Mouse (Mus musculus) heart, embryonic 13.5 days (tissue): ENCODE measurements around the gene Slx1b. TPM values are rescaled to one million over a fixed set of nuclear protein-coding genes. Genes with fewer than 3 reads are reported as not detected.
"Not testable (repeated sequence)": the region's sequence is repeated elsewhere in the genome, so short reads cannot be mapped to it uniquely, and the experiment has no call there.

ENCODE experiments used
- ATAC-seq: fragments of 200-750 bp; cut with Nextera tagmentation; 2 replicates; pipeline ENCODE4 v1.8.0; 2017; ENCODE audit warnings: moderate TSS enrichment; ENCODE audit not compliant: insufficient number of reproducible peaks, low FRiP score, low TSS enrichment; ENCODE audit errors: extremely low read depth
- H3K27ac ChIP-seq: fragments of 300-500 bp; sonication (generic); replicated peaks from 2 replicates; pipeline ENCODE4 v1.5.1; 2015; ENCODE audit warnings: moderate library complexity, mild to moderate bottlenecking, inconsistent platforms
- H3K27me3 ChIP-seq: fragments of 300-500 bp; sonication (generic); replicated peaks from 2 replicates; pipeline ENCODE4 v1.6.1; 2015; ENCODE audit warnings: mild to moderate bottlenecking, inconsistent platforms
- H3K36me3 ChIP-seq: fragments of 300-500 bp; sonication (generic); 2 replicates; pipeline ENCODE4 v1.6.1; 2015; ENCODE audit warnings: mild to moderate bottlenecking, inconsistent platforms
- H3K4me1 ChIP-seq: fragments of 300-500 bp; sonication (generic); 2 replicates; pipeline ENCODE4 v1.6.1; 2015; ENCODE audit warnings: inconsistent platforms
- H3K4me2 ChIP-seq: fragments of 300-500 bp; sonication (generic); 2 replicates; pipeline ENCODE4 v1.6.1; 2015; ENCODE audit warnings: inconsistent platforms, mild to moderate bottlenecking, moderate library complexity
- H3K4me3 ChIP-seq: fragments of 300-500 bp; sonication (generic); 2 replicates; pipeline ENCODE4 v1.5.1; 2015; ENCODE audit warnings: moderate library complexity, mild to moderate bottlenecking, inconsistent platforms
- H3K9ac ChIP-seq: fragments of 300-500 bp; sonication (generic); 2 replicates; pipeline ENCODE4 v1.6.1; 2015; ENCODE audit warnings: inconsistent platforms, mild to moderate bottlenecking, moderate library complexity
- H3K9me3 ChIP-seq: fragments of 300-500 bp; sonication (generic); 2 replicates; pipeline ENCODE4 v1.6.1; 2016; ENCODE audit warnings: inconsistent platforms
- WGBS: fragments of 180-500 bp; shearing (Covaris S2); methylation state at CpG from one replicate; pipeline ENCODE4 v1.1.7; 2015; ENCODE audit warnings: mixed read lengths; 5-methylcytosine and 5-hydroxymethylcytosine counted together
- polyA plus RNA-seq: library from polyadenylated mRNA; unstranded; fragments of >200 nt; fragmentation: Nextera tagmentation; extraction: Ambion mirVana; gene quantifications from 2 replicates; pipeline ENCODE4 v1.2.1, GENCODE M21; 2015

Slx1b gene
- polyA plus RNA-seq, 1 experiment from 2014 or later, result 7.1 TPM

- ATAC-seq, result no peak
- H3K36me3 ChIP-seq, result peaks cover 36% of the 10 kb centered on the region
- H3K4me2 ChIP-seq, result no peak overlapping the region; the same call in 1 of the 2 replicates
- WGBS, result 36% methylated on average over 3 of the region's 3 CpGs
- H3K9ac ChIP-seq, result no peak overlapping the region
- H3K27me3 ChIP-seq, result no peaks in the 10 kb centered on the region
- H3K27ac ChIP-seq, result no peak overlapping the region
- no peak overlapping the region for H3K4me3 ChIP-seq
- H3K4me1 ChIP-seq, result peaks cover 27% of the 10 kb centered on the region
- H3K9me3 ChIP-seq, result no peaks in the 10 kb centered on the region
Observed at GRCm38 (mm10) chr7:126693256-126693655, 2.3 kb downstream of the Slx1b start.

GRCm38 (mm10) chr7:126692426-126692825 is 3.2 kb downstream of the Slx1b start:
- 89% methylated on average over 26 of the region's 26 CpGs for WGBS
- Histone ChIP-seq H3K27ac (no peak overlapping the region), H3K9me3 (no peaks in the 10 kb centered on the region), H3K4me3 (no peak overlapping the region), H3K4me1 (peaks cover 31% of the 10 kb centered on the region), H3K27me3 (no peaks in the 10 kb centered on the region), H3K9ac (no peak overlapping the region), H3K36me3 (peaks cover 36% of the 10 kb centered on the region), H3K4me2 (no peak overlapping the region)
- ATAC-seq, result no peak

DNA sequence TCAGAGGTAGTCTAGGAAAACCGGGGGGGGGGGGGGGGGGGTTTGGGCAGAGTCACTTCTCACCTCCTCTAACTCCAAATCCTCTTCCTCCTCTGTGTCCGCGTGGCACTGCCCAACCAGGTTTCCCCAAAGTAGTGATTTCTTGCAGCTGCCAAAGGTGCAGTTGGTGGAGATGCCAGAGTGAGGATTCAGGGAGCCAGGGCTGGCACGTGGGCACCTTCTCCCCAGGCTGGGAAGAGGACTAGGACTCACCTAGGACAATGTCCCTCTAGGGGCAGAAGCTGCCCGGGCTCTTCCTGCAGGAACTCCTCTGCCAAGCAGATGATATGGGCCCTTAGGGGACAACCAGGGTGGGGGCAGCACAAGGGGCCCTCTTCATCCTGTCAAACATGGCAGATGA is 3.9 kb downstream of the Slx1b start:
- peaks cover 31% of the 10 kb centered on the region for H3K4me1 ChIP-seq
- 90% methylated on average over 4 of the region's 5 CpGs for WGBS
- no peak for ATAC-seq
- H3K4me2 ChIP-seq, result no peak overlapping the region
- H3K9me3 ChIP-seq, result no peaks in the 10 kb centered on the region
- no peaks in the 10 kb centered on the region for H3K27me3 ChIP-seq
- H3K9ac ChIP-seq, result no peak overlapping the region
- H3K36me3 ChIP-seq, result peaks cover 30% of the 10 kb centered on the region
- no peak overlapping the region for H3K27ac ChIP-seq
- H3K4me3 ChIP-seq, result no peak overlapping the region

DNA sequence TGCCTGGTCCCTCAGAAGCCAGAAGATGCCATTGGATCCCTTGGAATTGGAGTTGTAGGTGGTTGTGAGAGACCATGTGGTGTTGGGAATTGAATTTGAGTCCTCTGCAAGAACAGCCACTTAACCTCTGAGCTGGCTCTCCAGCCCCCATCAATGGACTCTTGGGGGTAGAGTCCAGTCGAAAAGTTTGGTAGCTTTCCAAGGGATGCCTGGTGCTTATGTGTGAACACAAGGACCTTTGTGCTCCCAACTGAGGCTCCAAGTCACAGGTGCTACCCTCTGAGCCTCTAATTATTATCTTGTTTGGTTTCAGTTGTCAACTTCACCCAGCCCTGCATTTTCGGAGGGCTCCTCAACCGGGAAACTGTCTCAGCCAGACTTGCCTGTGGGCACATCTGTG is 4.8 kb downstream of the Slx1b start:
- Histone ChIP-seq H3K36me3 (peaks cover 30% of the 10 kb centered on the region), H3K9ac (no peak overlapping the region), H3K27me3 (no peaks in the 10 kb centered on the region), H3K4me2 (no peak overlapping the region), H3K9me3 (no peaks in the 10 kb centered on the region), H3K4me1 (peaks cover 32% of the 10 kb centered on the region), H3K27ac (no peak overlapping the region), H3K4me3 (no peak overlapping the region)
- ATAC-seq, result no peak
- WGBS, result 86% methylated on average over 3 of the region's 3 CpGs

- no peak for ATAC-seq
- Histone ChIP-seq H3K9ac (no peak overlapping the region), H3K27ac (no peak overlapping the region), H3K4me3 (no peak overlapping the region), H3K36me3 (peaks cover 30% of the 10 kb centered on the region), H3K27me3 (no peaks in the 10 kb centered on the region), H3K9me3 (no peaks in the 10 kb centered on the region), H3K4me2 (no peak overlapping the region), H3K4me1 (peaks cover 23% of the 10 kb centered on the region)
- 67% methylated on average over 3 of the region's 3 CpGs for WGBS
Observed at GRCm38 (mm10) chr7:126689021-126689420, 6.6 kb downstream of the Slx1b start.

GRCm38 (mm10) chr7:126688156-126688555 is 7.4 kb downstream of the Slx1b start:
- H3K9me3 ChIP-seq, H3K9ac ChIP-seq, ATAC-seq, H3K4me3 ChIP-seq, H3K4me2 ChIP-seq, H3K27me3 ChIP-seq, H3K27ac ChIP-seq: not testable (repeated sequence)
- 68% methylated on average over 4 of the region's 4 CpGs for WGBS
- Histone ChIP-seq H3K4me1 (peaks cover 17% of the 10 kb centered on the region), H3K36me3 (peaks cover 30% of the 10 kb centered on the region)

DNA sequence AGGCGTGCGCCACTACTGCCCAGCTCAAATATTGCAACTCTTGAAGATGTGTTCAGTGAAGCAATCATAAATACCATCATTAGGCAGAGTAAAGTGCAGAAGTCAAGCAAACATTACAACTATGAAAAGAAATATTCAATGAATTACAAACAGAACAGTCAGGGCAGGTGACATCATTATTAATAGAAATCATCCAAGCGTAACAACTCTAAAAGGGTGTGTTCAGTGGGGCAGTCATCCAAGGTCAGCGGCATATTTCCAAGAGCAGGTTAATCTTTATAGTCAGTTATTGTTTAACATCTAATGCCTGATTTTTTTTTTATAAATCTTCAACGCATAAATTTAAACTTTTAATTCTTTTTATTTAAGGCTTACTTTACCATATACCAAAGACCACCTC is 14.4 kb downstream of the Slx1b start:
- 93% methylated on average over 5 of the region's 5 CpGs for WGBS
- Histone ChIP-seq H3K9ac (no peak overlapping the region), H3K4me3 (no peak overlapping the region)

DNA sequence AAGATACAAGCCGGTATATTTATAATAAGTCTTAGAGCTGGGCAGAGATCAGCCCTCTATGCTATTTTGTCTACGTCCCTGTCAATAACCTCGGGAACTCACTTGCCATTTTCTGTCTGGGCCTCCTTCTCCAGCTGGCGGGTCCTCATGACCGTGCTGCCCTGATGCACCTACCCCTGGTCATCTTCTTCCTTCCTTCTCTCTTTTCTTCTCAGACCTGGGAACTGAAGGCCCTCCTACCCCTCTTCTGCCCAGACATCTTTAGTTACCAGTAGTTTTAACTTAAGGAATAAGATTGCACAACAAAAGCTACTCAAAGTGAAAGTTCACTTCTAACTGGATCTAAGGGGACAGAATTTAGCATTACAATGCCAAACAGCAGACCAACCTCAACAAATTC is 15.9 kb downstream of the Slx1b start:
- no peaks in the 10 kb centered on the region for H3K27me3 ChIP-seq
- no peak for ATAC-seq
- peaks cover 21% of the 10 kb centered on the region for H3K4me1 ChIP-seq
- WGBS, result 84% methylated on average over 5 of the region's 5 CpGs
- H3K4me2 ChIP-seq, result no peak overlapping the region
- no peak overlapping the region for H3K9ac ChIP-seq
- H3K27ac ChIP-seq, result no peak overlapping the region
- H3K9me3 ChIP-seq, result no peaks in the 10 kb centered on the region
- no peak overlapping the region for H3K4me3 ChIP-seq
- H3K36me3 ChIP-seq, result peaks cover 15% of the 10 kb centered on the region

More for the DNA sequence above, 14.4 kb downstream of the Slx1b start:
- no peak for ATAC-seq
- Histone ChIP-seq H3K4me1 (peaks cover 9% of the 10 kb centered on the region), H3K27ac (no peak overlapping the region), H3K4me2 (no peak overlapping the region), H3K27me3 (no peaks in the 10 kb centered on the region), H3K9me3 (no peaks in the 10 kb centered on the region), H3K36me3 (peaks cover 7% of the 10 kb centered on the region; the same call in 1 of the 2 replicates)

- peaks cover 21% of the 10 kb centered on the region for H3K4me1 ChIP-seq
- H3K9me3 ChIP-seq, result no peaks in the 10 kb centered on the region
- 82% methylated on average over 8 of the region's 8 CpGs for WGBS
- H3K4me2 ChIP-seq, result no peak overlapping the region
- no peak overlapping the region for H3K27ac ChIP-seq
- no peaks in the 10 kb centered on the region for H3K27me3 ChIP-seq
- H3K4me3 ChIP-seq, result no peak overlapping the region
- peaks cover 23% of the 10 kb centered on the region for H3K36me3 ChIP-seq
- no peak overlapping the region for H3K9ac ChIP-seq
- ATAC-seq, result no peak
Observed at GRCm38 (mm10) chr7:126678545-126679341, 16.8 kb downstream of the Slx1b start.

DNA sequence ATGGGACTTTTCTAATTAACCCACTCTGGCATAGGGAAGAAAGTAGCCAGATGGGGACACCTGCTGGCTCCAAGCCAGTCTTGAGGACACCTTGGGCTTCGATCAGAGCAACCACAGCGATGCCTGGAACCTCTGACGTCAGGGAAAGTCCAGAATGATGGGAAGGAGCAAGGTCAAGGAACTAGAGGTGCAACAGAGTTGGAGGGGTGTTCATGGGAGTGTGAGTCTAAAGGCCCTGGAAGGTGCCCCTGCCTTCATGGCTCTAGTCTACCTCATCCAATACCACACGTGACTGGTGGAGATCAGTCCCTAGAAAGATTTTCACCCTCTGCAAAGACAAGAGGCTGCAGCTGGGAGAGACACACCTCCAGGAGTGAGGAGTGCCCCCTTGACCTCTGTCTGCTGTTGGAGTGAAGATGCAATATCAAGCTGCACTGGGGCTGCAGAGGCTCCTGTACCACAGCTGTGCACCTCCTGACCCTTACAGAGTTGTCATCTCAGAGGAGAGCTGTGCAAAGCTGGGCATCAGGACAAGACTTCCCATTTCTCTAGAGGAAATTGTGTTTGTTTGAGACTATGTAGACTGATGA is 18.9 kb downstream of the Slx1b start:
- no peak overlapping the region for H3K9ac ChIP-seq
- H3K4me3 ChIP-seq, result no peak overlapping the region
- ATAC-seq, result no peak
- H3K36me3 ChIP-seq, result peaks cover 41% of the 10 kb centered on the region
- no peaks in the 10 kb centered on the region for H3K27me3 ChIP-seq
- peaks cover 21% of the 10 kb centered on the region for H3K4me1 ChIP-seq
- WGBS, result 63% methylated on average over 4 of the region's 4 CpGs
- H3K4me2 ChIP-seq, result no peak overlapping the region
- H3K27ac ChIP-seq, result peak overlapping the region; percentile 73; the same call in 1 of the 2 replicates
- H3K9me3 ChIP-seq, result no peaks in the 10 kb centered on the region

GRCm38 (mm10) chr7:126676207-126676606 is 19.4 kb downstream of the Slx1b start, which contains the start of gene Sult1a1:
Gene Sult1a1, minus strand, starts transcription at chr7:126676432.
- H3K9ac ChIP-seq, result 0 out of 2 replicates have a peak within 1 kb of the TSS, but pooled peaks have one; percentile 24
- H3K36me3 ChIP-seq, result peaks cover 45% of the 10 kb centered on the region
- H3K4me3 ChIP-seq, result peak within 1 kb of the TSS; percentile 11; the same call in 1 of the 2 replicates
- no peaks in the 10 kb centered on the region for H3K9me3 ChIP-seq
- 38% methylated on average over 1 of the region's 1 CpGs for WGBS
- H3K4me1 ChIP-seq, result peaks cover 21% of the 10 kb centered on the region
- ATAC-seq, result no peak
- H3K4me2 ChIP-seq, result peak within 1 kb of the TSS; percentile 41
- H3K27ac ChIP-seq, result peak within 1 kb of the TSS; percentile 73
- H3K27me3 ChIP-seq, result no peaks in the 10 kb centered on the region
